Mouse (Mus musculus) erythroblast, embryonic 14.5 days (primary cell): ENCODE data around the gene Stx8.

ENCODE experiments used
- GATA1 ChIP-seq: IDR thresholded peaks from 2 replicates; pipeline ENCODE4 v1.6.1; 2012; ENCODE audit warnings: low read length, inconsistent platforms, mixed read lengths
- TAL1 ChIP-seq: IDR thresholded peaks from 3 replicates; pipeline ENCODE4 v1.6.1; 2012; ENCODE audit warnings: low read length, inconsistent platforms, mixed read lengths

DNA sequence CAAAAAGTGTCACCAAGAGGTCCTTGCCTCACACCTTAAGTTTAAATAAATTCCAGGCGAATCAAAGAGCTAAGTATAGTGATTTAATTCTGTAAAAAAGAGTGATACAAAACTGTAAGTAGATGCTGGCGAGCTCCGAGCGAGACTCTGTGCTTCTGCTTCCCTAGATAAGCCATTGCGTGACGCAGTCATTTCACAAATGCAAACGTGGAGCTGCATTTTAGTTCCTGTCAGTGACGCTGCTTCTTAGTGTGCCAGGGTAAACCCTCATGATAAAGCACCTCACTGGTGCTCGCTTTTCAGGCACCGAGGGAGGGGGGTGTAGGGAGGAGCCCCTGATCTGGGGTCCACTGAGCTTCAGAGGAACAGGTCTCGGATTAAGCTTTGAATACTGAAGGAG is 53.2 kb downstream of the Stx8 start:
- no peak for TF ChIP-seq GATA1
- no peak for TF ChIP-seq TAL1
